Mouse (Mus musculus) heart, embryonic 14.5 days (tissue): Measurements from ENCODE around the gene Grm6. TPM values are rescaled to one million over a fixed set of nuclear protein-coding genes. Genes with fewer than 3 reads are reported as not detected.

Experiments used
- polyA plus RNA-seq: library from polyadenylated mRNA; unstranded; fragments of >200 nt; fragmentation: Nextera tagmentation; extraction: Ambion mirVana; gene quantifications from 2 replicates; pipeline ENCODE4 v1.2.1, GENCODE M21; 2014

Gene Grm6
- polyA plus RNA-seq, 1 experiment from 2014 or later: 0.08 TPM

Other genes starting within 250 kb of the Grm6 start
- 6.6 and 8.0 TPM in 2 replicates for gene Adamts2, start 248.6 kb upstream of the Grm6 start, polyA plus RNA-seq
- gene Zfp354c, start 23.0 kb upstream of the Grm6 start, polyA plus RNA-seq: 14.1 and 17.5 TPM in 2 replicates
- gene Zfp879, start 9.1 kb upstream of the Grm6 start, polyA plus RNA-seq: 0.35 and 0.55 TPM in 2 replicates
- gene Zfp454, start 37.0 kb downstream of the Grm6 start, polyA plus RNA-seq: 2.7 and 3.1 TPM in 2 replicates
- gene Zfp2, start 65.5 kb downstream of the Grm6 start, polyA plus RNA-seq: 7.0 and 7.8 TPM in 2 replicates
- 0.77 TPM in 2 replicates for gene Zfp354b, start 80.9 kb downstream of the Grm6 start, polyA plus RNA-seq
- not detected in 2 replicates for gene 4933414I15Rik, start 93.1 kb downstream of the Grm6 start, polyA plus RNA-seq
- gene Prop1, start 103.1 kb downstream of the Grm6 start, polyA plus RNA-seq: not detected in 2 replicates
- not detected in 2 replicates for gene Olfr1378, start 115.8 kb downstream of the Grm6 start, polyA plus RNA-seq
- not detected in 2 replicates for gene Olfr1377, start 131.3 kb downstream of the Grm6 start, polyA plus RNA-seq
- not detected in 2 replicates for gene Olfr51, start 152.9 kb downstream of the Grm6 start, polyA plus RNA-seq
- not detected in 2 replicates for gene Olfr54, start 163.6 kb downstream of the Grm6 start, polyA plus RNA-seq
- not detected in 2 replicates for gene Olfr1375, start 197.4 kb downstream of the Grm6 start, polyA plus RNA-seq
- gene Zfp354a, start 208.6 kb downstream of the Grm6 start, polyA plus RNA-seq: 4.9 and 5.0 TPM in 2 replicates